Mouse (Mus musculus): ENCODE measurements around the gene Pparg.

DNA sequence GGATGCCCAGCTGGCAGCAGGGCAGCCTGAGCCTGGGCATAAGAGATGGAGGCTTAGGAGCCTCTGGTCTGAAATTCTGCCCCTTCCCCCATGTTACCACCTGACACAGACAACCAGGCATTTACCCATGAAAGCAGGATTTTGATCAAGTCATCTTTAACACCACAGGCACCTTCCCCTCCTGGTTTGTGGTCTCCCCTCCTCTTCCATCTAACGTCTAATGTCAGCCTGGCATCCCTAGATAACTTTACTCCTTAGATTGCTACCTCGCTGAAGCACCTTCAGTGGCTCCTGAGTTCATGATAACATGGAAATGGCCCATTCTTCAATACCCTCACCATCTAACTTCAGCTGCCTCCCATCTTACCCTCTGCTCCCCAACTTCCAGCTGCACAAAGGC is 157.6 kb downstream of the Pparg start:
- TF ChIP-seq POLR2A (IDR thresholded peaks at IDR 0.05; ENCODE audit: low read depth, low read length) (no peak), CTCF (IDR thresholded peaks at IDR 0.05; ENCODE audit: borderline replicate concordance, insufficient read depth, low read length) (no peak)

Measured in embryonic fibroblast, embryonic 13.5 days (primary cell).